Mouse (Mus musculus): ENCODE data around the gene Olfr765. TPM values are rescaled to one million over a fixed set of nuclear protein-coding genes. Genes with fewer than 3 reads are reported as not detected.

Gene Olfr765
- not detected for total RNA-seq (2023)

GRCm38 (mm10) chr10:129049898-129050297 lies at the start of gene Olfr765:
Olfr765 (minus strand) TSS chr10:129049998.

DNA sequence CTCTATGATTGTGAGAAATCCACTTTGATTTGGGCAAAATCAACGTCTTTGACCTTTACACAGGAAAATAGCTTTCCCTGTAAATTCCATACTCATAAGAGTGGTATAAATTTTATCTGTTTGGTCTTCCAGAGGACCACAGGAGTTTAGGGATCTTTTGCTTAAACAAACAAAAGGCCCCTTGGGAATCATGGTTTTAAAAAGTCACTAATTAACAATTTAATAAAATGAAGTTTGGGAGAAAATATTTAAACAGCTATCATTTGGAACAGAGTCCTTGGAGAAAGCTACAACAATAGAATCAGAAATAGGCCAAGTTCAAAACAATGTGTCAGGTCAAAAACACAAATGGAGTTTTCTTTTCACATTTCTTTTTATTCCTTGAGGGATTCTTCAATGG lies 49.5 kb upstream of the Olfr765 start, which contains the start of gene Olfr768:
Gene Olfr768 (minus strand): TSS at position 101 of the 400 bp plus-strand sequence.

DNA sequence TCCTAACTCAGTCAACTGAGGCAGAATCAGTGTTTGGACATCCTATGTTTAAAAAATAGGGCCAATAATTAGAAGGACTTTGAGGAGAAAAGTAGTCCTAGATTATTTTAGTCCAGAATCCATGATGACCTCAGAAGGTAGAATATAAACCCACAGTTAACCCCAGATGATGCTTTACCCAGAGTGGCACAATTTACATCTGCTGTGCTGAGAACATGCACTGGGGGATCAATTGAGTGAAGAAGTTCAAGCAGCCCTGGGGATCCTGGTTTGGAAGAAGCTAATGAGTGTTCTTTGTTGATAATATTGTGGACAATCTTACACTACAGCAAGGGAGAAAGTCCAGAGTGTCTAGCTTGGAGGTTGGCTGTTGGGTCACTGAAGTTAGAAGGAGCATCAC lies 33.0 kb upstream of the Olfr765 start, which contains the start of gene Olfr767:
Gene Olfr767 (minus strand): TSS at position 101 of the 400 bp plus-strand sequence.

GRCm38 (mm10) chr10:129068877-129069276 lies 19.1 kb upstream of the Olfr765 start, which contains the start of gene Olfr766-ps1:
Olfr766-ps1 (minus strand) TSS chr10:129068977.

DNA sequence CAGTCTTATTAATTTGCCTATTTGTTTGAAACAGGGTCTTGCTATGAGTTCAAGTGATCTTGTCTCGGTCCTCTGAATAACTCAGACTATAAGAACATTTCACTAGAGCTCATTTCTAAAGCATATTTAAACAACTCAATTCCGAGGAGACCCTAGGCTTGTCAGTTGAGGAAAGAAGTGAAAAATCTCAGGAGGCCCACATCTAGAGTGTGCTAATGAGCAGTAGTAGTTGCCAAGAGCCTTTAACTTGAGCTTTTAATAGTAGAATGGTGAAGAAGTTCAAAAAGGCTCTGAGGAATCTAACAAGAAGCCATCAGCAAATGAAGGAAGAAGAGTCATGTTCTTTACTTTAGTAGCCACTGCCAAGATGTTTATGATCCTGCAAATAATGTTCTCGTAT lies 10.0 kb downstream of the Olfr765 start, which contains the start of gene Olfr764-ps1:
Gene Olfr764-ps1 (minus strand): TSS at position 101 of the 400 bp plus-strand sequence.

DNA sequence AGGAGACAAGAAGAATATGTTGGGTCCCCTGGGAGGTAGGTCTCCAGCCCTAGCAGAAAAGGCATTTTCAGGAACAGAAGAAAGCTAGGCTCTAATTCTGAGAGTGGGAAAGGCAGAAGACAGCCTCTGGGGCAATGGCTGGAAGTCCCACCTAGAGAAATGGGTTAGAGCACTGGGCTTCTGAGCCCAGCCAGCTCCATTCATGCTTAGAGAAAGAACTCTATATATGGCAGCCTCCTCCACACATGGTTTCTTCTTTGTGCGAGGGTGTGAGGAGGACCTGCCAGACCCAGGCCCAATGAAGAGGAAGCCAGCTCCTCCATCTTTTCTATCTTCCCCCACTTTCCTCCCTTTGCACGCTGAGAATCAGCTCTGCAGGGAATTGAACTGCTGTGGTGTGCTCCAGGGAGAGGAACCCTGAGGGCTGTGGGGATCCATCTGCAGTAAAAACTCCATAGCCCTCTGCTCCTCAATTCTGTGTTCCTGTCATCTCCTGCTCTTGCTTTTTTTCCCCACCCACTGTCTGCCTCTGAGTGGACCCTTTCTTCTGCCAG lies 39.4 kb downstream of the Olfr765 start, which contains the start of gene Olfr763:
Gene Olfr763 (plus strand): TSS at position 504 of the 554 bp plus-strand sequence.

Other genes starting within 250 kb of the Olfr765 start
- gene Dnajc14, start 245.9 kb downstream of the Olfr765 start, total RNA-seq (2023), result 10 to 100 TPM; 70.8 to 83.4 TPM
- gene Tmem198b, start 245.6 kb downstream of the Olfr765 start, total RNA-seq (2023), result 10 to 100 TPM; 18.4 to 18.7 TPM
- gene Sarnp, start 232.7 kb downstream of the Olfr765 start, total RNA-seq (2023), result 10 to 100 TPM; 55.1 to 57.0 TPM
- gene Ormdl2, start 228.4 kb downstream of the Olfr765 start, total RNA-seq (2023), result 10 to 100 TPM; 21.2 to 25.7 TPM
- gene Gdf11, start 158.3 kb downstream of the Olfr765 start, total RNA-seq (2023), result 10 to 100 TPM; 53.2 to 61.2 TPM
- 1 to 10 TPM; 1.2 to 1.7 TPM for gene Cd63, start 149.0 kb downstream of the Olfr765 start, total RNA-seq (2023)
- 1 to 10 TPM; 6.5 to 8.2 TPM for gene Rdh5, start 127.1 kb downstream of the Olfr765 start, total RNA-seq (2023)
- gene Bloc1s1, start 126.0 kb downstream of the Olfr765 start, total RNA-seq (2023), result 10 to 100 TPM; 67.9 to 70.9 TPM
- gene Itga7, start 116.2 kb downstream of the Olfr765 start, total RNA-seq (2023), result under 1 TPM in 1 of 2 experiments, not detected in 1; 0.26 TPM
- gene Mettl7b, start 89.0 kb downstream of the Olfr765 start, total RNA-seq (2023), result not detected
- gene Olfr9, start 60.6 kb downstream of the Olfr765 start, total RNA-seq (2023), result not detected
- not detected for gene Olfr763, start 39.2 kb downstream of the Olfr765 start, total RNA-seq (2023)
- not detected for gene Olfr764-ps1, start 10.1 kb downstream of the Olfr765 start, total RNA-seq (2023)
- not detected for gene Olfr766-ps1, start 19.0 kb upstream of the Olfr765 start, total RNA-seq (2023)
- not detected for gene Olfr767, start 32.9 kb upstream of the Olfr765 start, total RNA-seq (2023)
- not detected for gene Olfr768, start 49.4 kb upstream of the Olfr765 start, total RNA-seq (2023)
- not detected for gene Olfr769, start 67.9 kb upstream of the Olfr765 start, total RNA-seq (2023)
- gene Olfr770, start 89.0 kb upstream of the Olfr765 start, total RNA-seq (2023), result not detected
- not detected for gene Olfr771, start 114.8 kb upstream of the Olfr765 start, total RNA-seq (2023)
- gene Olfr772, start 127.9 kb upstream of the Olfr765 start, total RNA-seq (2023), result not detected
- not detected for gene Olfr773, start 137.4 kb upstream of the Olfr765 start, total RNA-seq (2023)
- not detected for gene Olfr774, start 186.2 kb upstream of the Olfr765 start, total RNA-seq (2023)
- not detected for gene Olfr775, start 198.4 kb upstream of the Olfr765 start, total RNA-seq (2023)
- gene Olfr776, start 209.1 kb upstream of the Olfr765 start, total RNA-seq (2023), result not detected
- not detected for gene Olfr777, start 221.5 kb upstream of the Olfr765 start, total RNA-seq (2023)

Measured in B cell, adult 67 days (primary cell).